Mouse (Mus musculus) mouse embryonic stem cell (cell line): Measurements from ENCODE around the gene Map4k5.

Experiments used
- in situ Hi-C, 2 experiments: fragments of 300-500 bp; cut with MboI; formaldehyde crosslinking; loops; 1 replicate in 1 of 2; 3 replicates in 1 of 2; pipeline ENCODE4 v1.14.3; 2019 to 2020; ENCODE audit warnings: low sequenced_read_pairs in 2 of 2, low pct_unique_long_range_greater_than_20kb in 1 of 2, mixed read lengths in 1 of 2; ENCODE audit not compliant: unreplicated experiment in 1 of 2

Map4k5 gene

DNA sequence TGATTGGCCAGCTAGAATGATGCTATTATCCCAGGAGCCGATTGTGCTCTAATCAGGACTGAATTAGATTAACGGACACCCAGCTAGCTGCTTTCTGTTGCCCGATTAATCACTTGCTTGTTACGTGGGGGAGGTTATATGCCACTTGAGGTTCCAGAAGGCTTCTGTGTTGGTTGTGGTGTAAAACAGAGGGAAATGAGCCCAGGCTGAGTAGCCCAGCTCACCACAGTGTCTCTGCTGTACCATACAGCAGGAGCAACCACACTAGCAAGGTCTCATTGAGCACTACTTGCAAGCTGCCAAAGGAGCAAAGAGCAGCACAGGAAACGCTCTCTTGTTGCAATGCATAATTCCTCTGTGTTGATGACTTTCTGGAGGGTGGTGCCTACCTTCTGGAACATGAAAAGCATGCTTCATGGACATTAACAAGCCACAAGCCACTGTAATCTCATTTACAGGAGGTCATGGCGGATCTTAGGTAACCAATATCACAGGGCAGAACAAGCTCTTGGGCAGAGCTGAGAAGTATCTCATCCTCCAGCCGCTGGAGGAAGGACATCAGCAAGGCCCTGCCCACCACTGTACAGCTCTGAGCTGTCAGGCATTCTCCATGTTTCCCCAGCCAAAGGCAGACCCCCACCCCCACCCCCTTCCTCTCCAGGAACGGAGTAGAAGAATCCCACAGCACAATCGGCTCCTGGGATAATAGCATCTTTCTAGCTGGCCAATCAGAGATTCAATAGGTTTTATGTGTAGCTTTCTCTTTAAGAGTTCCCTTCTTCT is 125.3 kb downstream of the Map4k5 start:
- in situ Hi-C loops, result no loop called here

DNA sequence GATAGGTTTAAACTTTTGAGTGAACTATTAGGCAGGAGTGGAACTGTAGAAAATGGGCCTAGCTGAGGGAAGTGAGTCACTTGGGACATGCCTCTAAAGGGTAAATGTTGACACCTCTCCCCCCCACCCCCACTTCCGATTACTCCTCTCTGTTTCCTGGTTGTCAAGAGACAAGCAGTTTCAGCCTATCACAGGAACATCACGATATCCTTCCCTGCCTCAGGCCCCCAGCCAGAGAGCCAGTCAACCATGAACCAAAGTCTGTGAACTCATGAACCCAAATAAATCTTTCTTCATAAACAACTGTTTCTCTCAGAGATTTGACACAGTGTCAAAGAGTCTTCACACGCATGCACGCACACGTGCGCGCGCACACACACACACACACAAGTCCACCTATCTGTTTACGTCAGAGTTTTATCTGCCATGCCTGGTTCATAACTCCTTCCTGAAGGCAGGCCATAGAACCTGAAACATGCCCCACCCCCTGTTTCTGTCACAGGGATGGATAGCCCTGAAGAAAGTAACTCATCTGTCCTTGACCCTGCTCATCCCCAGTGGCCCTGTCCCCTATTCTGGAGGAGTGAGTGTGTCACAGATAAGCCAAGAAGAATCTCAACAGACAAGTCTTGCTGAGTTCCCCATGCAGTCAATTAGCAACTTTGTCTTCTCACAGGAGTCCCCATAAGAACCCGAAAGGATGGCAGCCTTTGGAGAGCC is 126.7 kb downstream of the Map4k5 start:
- in situ Hi-C loops, result no loop called here

DNA sequence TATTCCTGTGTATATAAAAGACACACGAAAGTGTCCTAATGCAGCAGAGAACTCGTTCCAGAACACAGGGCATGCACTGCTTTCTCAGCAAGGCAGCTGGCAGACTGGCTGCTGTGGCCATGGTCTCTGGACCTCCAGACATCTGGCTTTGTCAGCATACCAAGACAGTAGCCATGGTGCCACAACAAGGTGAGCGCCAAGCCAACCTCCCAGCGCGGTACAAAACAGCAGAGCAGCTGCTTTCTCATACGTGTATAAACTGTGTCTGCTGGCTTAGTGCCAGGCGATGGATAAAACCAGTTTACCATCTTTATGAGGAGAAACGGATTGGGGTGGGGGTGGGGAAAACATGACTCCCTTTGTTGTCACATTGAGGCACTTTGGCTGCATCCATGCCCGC is 127.5 kb downstream of the Map4k5 start:
- in situ Hi-C loops, result no loop called here

DNA sequence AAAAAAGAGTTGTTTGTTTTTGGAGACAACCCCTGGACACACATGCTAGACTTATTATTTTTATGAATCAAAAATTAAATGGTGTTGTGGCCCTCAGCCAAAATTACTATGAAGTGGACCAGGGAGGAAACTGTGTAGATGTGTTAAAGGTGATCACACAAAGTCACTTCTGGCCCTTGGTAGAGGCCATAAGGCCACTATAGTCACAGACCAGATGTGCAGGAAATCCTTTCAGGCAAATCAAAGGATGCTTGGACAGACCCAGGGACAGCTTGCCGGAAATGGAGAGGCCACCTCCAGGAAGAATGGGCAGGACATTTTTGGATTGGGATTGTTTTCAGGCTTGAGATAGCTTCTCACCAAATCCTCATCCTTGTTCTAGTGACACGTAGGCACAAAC is 131.4 kb downstream of the Map4k5 start:
- in situ Hi-C loops, result no loop called here

DNA sequence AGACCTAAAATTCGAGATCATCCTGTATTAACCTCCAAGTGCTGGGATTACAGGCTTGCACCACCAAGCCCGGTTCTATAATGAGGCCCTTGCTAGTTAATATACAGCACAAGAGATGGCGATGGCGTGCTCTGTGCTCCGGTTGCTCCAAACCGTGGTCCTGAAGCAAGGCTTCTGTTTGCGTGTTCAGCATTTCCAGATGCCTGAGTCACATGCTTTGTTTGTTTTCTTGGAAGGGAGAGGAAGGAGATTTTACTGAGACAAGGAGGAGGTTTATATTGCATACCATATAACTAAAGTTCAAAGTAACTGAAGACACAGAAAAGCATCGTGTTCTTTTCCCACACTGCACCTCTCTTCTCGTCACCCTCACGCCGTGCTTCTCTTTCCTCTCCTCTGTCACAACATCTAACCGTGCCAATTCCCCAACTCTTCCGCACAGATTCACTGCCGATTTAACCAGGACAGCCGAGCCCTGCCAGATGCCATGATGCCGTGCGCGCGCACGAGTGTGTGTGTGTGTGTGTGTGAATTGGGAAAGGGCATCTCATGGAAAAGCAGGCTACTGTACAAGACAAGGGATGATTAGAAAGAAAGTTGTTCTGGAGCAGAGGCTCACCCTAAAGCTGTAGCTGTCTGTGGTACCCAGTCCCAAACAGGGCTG is 132.1 kb downstream of the Map4k5 start:
- in situ Hi-C loops, result no loop called here

DNA sequence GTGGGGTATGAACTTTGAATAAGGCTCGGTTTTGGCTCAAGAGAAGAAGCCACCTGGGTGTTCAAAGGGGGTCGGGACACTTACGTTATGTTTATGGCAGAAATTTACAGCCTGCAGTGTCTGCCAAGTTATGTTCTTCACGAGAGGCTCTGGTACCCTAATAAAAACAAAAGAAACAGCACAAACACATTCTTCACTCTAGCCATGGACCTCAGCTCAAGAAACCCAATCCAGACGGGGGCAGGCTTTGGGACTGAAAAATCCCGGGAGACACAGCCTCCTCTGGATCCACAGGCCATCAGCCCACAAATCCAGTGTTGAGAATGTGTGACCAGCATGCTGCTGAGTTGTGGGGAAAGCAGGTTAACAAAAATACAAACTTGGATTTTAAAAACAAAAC is 133.0 kb downstream of the Map4k5 start:
- in situ Hi-C loops, result no loop called here

DNA sequence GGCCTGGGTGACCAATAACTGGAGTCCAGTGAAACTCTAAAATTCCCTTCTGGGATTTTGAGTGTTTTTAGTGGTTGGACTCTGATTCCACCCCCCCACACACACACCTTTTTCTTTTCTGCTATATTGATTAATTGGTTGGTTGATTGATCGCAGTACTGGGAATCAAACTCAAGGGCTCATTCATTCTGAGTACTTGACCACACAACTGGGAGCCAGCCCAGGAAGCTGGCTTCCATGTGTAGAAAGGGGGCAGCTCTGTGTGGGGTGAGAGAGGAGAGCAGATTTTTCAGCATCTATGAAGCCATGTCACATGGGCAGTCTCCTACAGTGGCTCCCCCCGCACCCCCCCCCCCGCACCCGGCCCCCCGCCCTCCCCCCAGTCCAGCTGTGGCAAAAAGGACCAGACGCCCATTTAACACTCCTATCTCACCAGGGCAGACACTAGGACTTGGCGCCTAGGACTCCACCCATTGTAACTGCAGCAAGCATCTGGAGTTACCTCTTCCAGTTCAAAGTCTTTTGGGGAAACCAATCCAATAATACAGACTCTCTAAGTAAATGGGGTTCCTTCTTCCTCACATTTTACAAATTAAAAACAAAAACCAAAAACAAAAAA is 133.6 kb downstream of the Map4k5 start:
- in situ Hi-C loops, result loop anchor here in 1 of 2 experiments (10.0 kb wide), 1 partner anchor 135 kb away; the partner anchor contains the start of genes Atl1 and Map4k5

DNA sequence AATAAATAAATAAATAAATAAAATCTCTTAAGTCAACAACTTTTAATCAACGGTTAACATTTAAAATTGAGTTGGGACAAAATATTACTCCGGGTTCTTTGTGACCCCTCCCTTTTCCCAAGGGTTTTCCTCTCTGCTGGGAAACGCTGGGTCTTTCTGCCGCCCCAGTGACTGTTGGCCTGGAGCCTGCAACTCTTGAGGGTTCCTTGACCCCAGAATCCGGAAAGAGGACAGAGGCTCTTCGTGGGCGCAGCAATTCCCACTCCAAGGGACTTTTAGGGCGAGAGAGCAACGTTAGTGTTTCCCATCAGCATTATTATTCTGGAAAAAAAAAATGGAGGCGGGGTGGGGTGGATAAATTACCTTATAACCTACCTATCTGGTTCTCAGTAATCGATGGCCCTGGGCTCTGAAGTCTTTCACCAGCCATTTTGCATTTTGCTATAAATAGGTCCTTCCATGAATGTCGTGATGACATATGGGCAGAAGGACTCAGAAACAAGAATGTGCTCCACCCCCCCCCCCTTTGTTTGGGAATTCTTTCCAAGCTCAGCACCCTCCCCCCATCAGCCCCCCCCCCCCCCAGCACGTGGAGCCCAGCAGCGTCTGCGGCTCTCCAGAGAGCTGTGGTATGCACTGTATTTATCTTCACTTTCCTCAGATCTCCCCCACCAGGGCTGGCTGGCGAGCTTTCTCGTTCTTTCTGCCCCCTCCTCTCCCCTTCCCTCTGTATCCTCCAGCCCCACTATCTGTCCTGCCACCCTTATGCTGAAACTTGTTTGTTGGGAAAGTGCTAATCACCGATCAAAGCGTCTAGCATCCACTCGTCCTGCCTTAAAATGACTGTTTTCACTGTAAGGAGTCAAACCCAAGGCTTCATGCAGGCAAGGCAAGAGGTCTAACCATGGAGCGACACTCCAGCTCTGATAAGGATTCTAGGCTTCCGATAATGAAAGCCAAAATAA is 134.5 kb downstream of the Map4k5 start:
- in situ Hi-C loops, result loop anchor here in 1 of 2 experiments (10.0 kb wide), 1 partner anchor 136 kb away; the partner anchor contains the start of genes Atl1 and Map4k5

DNA sequence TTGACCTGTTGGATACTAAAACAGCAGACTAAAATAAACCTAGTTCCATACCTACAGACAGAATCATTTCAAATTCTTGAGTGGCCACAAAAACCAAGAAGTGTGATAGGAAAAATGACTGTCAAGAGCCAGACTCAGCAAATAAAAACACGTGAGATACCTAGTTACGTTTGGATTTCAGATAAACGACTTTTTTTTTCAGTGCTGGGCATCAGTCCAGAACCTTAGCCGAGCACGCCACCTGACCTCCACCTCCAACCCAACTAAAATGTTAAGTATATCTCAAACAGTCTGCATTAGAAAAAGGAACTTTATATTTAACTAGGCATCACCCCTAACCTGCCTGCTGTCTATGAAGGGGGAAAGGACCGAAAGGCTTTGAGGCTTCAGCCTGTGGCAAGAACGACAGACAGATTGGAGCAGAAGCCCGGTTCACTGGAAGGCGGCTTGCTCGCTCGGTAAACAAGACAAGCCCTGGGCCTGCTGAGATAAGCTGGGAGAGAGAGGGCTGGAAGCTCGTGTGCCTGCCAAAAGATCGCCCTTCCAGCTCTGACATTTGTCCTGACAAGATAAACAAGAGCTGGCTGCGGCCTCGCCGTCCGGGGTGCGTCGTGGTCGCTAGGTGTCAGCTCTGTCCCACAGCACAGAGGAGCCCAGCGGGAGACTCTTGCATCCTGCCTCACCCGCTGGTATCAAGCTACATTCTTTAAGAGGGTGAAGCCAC is 135.4 kb downstream of the Map4k5 start:
- in situ Hi-C loops, result loop anchor here in 1 of 2 experiments (10.0 kb wide), 1 partner anchor 137 kb away; the partner anchor contains the start of genes Atl1 and Map4k5

DNA sequence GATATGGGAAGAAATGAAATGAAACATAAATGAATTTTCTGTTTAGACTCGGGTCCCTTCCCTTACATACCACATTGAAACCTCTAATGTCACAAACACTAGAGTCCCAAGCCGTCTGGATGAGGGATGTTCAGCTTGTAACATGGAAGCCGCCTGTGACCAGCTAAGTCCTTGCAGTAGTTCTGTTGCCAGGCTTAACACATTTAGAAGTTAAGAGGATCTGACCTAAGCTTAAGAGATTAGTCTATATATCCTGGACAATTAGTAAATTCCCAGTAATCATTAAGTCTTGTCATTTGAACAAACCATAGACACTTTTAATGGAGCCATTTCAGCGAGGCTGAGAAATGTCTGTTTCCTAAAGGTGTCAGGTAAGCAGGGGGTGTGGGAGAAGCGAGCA is 137.0 kb downstream of the Map4k5 start:
- in situ Hi-C loops, result loop anchor here in 1 of 2 experiments (10.0 kb wide), 1 partner anchor 139 kb away; the partner anchor contains the start of genes Atl1 and Map4k5

DNA sequence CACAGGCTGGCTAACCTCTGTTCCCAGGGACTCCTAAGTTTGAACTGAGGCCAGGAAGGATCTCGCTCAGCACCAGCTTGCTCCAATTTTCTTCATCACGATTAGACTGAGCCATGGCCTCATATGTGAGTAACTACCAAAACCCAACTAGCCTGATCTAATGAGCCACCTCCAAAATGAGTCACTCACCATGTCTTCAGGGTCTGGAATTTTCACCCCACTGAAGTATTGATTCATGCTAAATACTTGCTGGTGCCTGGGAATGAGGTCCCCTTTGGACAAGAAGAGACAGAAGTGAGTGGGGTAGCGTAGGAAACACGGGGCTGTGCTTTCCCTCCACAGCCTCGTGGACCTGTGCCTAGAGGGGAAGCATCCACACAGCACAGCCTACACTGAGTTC is 139.1 kb downstream of the Map4k5 start:
- in situ Hi-C loops, result loop anchor here in 1 of 2 experiments (10.0 kb wide), 1 partner anchor 141 kb away; the partner anchor contains the start of genes Atl1 and Map4k5
